Mouse (Mus musculus) small intestine, adult 2 months (tissue): ENCODE data around the gene Pkn1. TPM values are rescaled to one million over a fixed set of nuclear protein-coding genes. Genes with fewer than 3 reads are reported as not detected.
A peak's percentile ranks its signal among the peaks of the same experiment; 100 is the strongest.

Experiments
- H3K27ac ChIP-seq: fragments of 200-500 bp; 2 replicates; pipeline ENCODE4 v1.5.1; 2012; ENCODE audit warnings: low read depth, low read length, control low read depth, inconsistent platforms; ENCODE audit not compliant: insufficient read depth
- H3K27me3 ChIP-seq: fragments of 200-500 bp; 2 replicates; pipeline ENCODE4 v1.6.1; 2012; ENCODE audit warnings: mild to moderate bottlenecking, moderate library complexity, low read length, inconsistent platforms; ENCODE audit not compliant: control insufficient read depth, insufficient read depth
- H3K36me3 ChIP-seq: fragments of 200-500 bp; 2 replicates; pipeline ENCODE4 v1.6.1; 2012; ENCODE audit warnings: mild to moderate bottlenecking, low read length, control low read depth, inconsistent platforms; ENCODE audit not compliant: control insufficient read depth, insufficient read depth
- H3K4me1 ChIP-seq: fragments of 200-500 bp; 2 replicates; pipeline ENCODE4 v1.6.1; 2012; ENCODE audit warnings: low read length, inconsistent platforms, mixed read lengths; ENCODE audit not compliant: control insufficient read depth, insufficient read depth, insufficient read length
- H3K4me3 ChIP-seq: fragments of 200-500 bp; 2 replicates; pipeline ENCODE4 v1.5.1; 2012; ENCODE audit warnings: low read depth, mild to moderate bottlenecking, control low read depth, inconsistent platforms, low read length, moderate library complexity
- CTCF ChIP-seq: fragments of 200-500 bp; IDR thresholded peaks from 2 replicates; pipeline ENCODE4 v1.5.1; 2012; ENCODE audit warnings: low read depth, mild to moderate bottlenecking, control low read depth, inconsistent platforms, low read length, moderate library complexity, mixed read lengths; ENCODE audit not compliant: insufficient replicate concordance, insufficient read length; ENCODE audit errors: extremely low read depth
- POLR2A ChIP-seq: fragments of 200-500 bp; IDR thresholded peaks from 2 replicates; pipeline ENCODE4 v1.6.1; 2012; ENCODE audit warnings: low read depth, mild to moderate bottlenecking, control low read depth, inconsistent platforms, low read length, moderate library complexity
- WGBS: fragments of 180-500 bp; shearing (Covaris S2); methylation state at CpG from one replicate; pipeline ENCODE4 v1.1.7; 2018; 5-methylcytosine and 5-hydroxymethylcytosine counted together
- polyA plus RNA-seq: library from polyadenylated mRNA; depleted of rRNA; stranded (reverse); fragments of >200 nt; gene quantifications from 2 replicates; pipeline ENCODE4 v1.2.3, GENCODE M21; 2012

Gene Pkn1
- polyA plus RNA-seq, 1 experiment: 117 TPM

DNA sequence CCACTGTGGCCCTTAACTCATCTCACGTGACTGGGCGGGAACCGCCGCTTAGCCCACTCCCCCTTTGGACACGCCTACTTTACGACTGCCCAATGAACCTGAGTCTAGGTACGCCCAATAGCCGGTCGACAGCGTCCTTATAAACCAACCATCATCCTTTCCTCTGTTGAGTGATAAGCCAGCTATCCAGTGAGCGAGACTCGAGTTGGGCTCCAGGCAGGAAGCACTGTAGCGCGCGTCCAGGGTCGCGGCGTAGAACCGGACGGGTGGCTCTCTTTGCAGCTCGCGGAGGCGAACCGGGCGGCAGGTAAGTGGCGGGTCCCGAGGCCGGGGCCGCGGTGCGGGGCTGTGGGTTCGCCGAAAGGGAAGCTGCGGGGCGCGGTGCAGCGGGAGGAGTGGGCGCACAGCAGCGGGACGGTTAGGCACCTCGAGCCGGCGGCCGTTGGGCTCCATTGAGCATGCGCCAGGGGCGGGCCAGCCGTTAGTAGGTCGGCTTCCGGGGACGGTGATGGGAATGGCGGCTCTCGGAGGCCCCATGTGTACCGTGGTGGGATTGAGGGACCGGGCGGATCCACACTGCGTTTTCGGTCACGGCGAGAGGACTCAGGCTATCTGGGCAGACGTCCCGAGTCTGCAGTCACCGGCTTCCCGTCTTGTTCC, 16.2 kb upstream of the Pkn1 start, which contains the start of gene Ddx39:
TSS of gene Ddx39 (plus strand) at position 147 of the 660 bp plus-strand sequence.
- TF ChIP-seq CTCF: no peak
- peak; percentile 77 for TF ChIP-seq POLR2A
- under 1% methylated on average over 62 of the region's 63 CpGs for WGBS
- Histone ChIP-seq H3K36me3 (peaks cover 7% of the 10 kb centered on the region), H3K27ac (peak within 1 kb of the TSS; percentile 71), H3K27me3 (no peaks in the 10 kb centered on the region), H3K4me1 (peaks cover 5% of the 10 kb centered on the region; the same call in 1 of the 2 replicates), H3K4me3 (peak within 1 kb of the TSS; percentile 71)

DNA sequence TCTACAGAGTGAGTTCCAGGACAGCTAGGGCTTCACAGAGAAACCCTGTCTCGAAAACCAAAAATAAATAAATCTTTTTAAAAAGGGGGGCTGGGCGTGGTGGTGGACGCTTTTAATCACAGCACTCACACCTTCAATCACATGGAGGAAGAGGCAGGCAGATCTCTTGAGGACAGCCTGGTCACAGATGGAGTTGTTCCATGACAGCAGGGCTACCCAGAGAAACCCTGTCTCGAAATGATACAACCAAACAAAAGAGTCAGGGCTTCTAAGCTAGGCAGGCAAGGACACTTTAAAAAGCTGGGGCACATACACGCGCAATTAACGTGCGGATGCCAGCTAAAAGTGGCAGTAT, 15.7 kb upstream of the Pkn1 start:
- Histone ChIP-seq H3K36me3 (peaks cover 2% of the 10 kb centered on the region), H3K27ac (no peak overlapping the region; the same call in 1 of the 2 replicates), H3K4me3 (peak overlapping the region; percentile 8; the same call in 1 of the 2 replicates), H3K27me3 (no peaks in the 10 kb centered on the region), H3K4me1 (peaks cover 7% of the 10 kb centered on the region; the same call in 1 of the 2 replicates)
- 12% methylated on average over 8 of the region's 8 CpGs for WGBS
- no peak for TF ChIP-seq CTCF
- TF ChIP-seq POLR2A: no peak

DNA sequence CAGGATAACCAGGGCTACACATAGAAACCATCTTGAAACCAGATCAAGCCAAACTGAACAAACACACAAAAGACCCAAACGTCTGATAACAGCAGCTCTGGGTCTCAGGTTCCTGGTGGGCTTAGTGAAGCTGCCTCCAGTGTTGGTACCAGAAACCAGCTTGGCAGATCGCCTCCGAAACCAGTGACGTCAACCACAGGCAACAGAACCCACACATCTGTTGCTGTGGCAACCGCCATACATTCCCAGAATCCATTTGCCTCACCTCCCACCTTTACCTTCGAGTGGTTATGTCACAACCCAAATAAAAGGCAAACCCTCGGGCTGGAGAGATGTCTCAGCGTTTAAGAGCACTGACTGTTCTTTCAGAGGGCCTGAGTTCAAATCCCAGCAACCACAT, 8.6 kb upstream of the Pkn1 start:
- no peak overlapping the region for H3K27ac ChIP-seq
- H3K27me3 ChIP-seq: no peaks in the 10 kb centered on the region
- H3K4me1 ChIP-seq: peaks cover 2% of the 10 kb centered on the region; the same call in 1 of the 2 replicates
- 73% methylated on average over 8 of the region's 8 CpGs for WGBS
- H3K36me3 ChIP-seq: no peaks in the 10 kb centered on the region
- TF ChIP-seq CTCF (no peak), POLR2A (no peak)
- H3K4me3 ChIP-seq: no peak overlapping the region

- TF ChIP-seq POLR2A (no peak), CTCF (no peak)
- peaks cover 2% of the 10 kb centered on the region; the same call in 1 of the 2 replicates for H3K4me1 ChIP-seq
- 75% methylated on average over 5 of the region's 5 CpGs for WGBS
- no peaks in the 10 kb centered on the region for H3K36me3 ChIP-seq
- H3K27ac ChIP-seq: no peak overlapping the region
- no peak overlapping the region for H3K4me3 ChIP-seq
- no peaks in the 10 kb centered on the region for H3K27me3 ChIP-seq
These were observed 7.4 kb upstream of the Pkn1 start for GRCm38 (mm10) chr8:83706411-83706810.

- no peak overlapping the region for H3K27ac ChIP-seq
- peaks cover 2% of the 10 kb centered on the region for H3K4me1 ChIP-seq
- 91% methylated on average over 4 of the region's 4 CpGs for WGBS
- H3K36me3 ChIP-seq: no peaks in the 10 kb centered on the region
- H3K4me3 ChIP-seq: no peak overlapping the region
- TF ChIP-seq POLR2A (no peak), CTCF (no peak)
- no peaks in the 10 kb centered on the region for H3K27me3 ChIP-seq
These were observed 4.4 kb upstream of the Pkn1 start for GRCm38 (mm10) chr8:83703426-83703825.

DNA sequence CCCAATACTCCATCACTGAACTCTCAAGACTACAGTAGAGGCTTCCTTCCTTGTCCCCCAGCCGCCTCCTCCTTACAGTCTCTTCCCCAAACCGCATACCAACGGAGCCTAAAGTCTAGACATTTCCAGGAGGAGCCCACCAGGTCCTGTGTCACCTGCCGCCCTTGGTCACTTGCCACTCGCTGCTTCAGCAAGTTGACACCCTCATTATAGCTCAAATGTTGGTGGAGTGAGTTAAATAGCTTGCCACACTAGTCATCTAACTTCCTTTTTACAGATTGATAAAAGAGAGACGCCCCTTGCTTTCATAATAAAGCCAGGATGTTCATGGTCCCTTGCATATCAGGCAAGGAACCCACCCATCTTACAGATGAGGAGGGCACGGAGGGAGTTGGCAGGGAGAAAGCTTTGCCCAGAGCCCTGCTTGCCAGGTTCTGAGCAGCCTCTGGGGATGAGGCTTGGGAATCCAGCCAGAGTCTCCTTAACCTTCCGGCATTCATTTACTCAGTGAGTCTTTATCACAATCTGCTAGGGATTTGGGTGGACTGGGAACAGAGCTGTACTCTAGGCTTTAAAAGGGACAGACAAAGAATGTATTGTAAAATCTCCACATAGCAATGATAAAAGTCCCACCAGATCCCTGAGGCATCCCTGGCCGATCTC, 1.6 kb upstream of the Pkn1 start:
- no peaks in the 10 kb centered on the region for H3K36me3 ChIP-seq
- H3K4me1 ChIP-seq: peaks cover 21% of the 10 kb centered on the region
- no peak for TF ChIP-seq CTCF
- no peak overlapping the region for H3K4me3 ChIP-seq
- no peak overlapping the region for H3K27ac ChIP-seq
- H3K27me3 ChIP-seq: no peaks in the 10 kb centered on the region
- 44% methylated on average over 9 of the region's 9 CpGs for WGBS

DNA sequence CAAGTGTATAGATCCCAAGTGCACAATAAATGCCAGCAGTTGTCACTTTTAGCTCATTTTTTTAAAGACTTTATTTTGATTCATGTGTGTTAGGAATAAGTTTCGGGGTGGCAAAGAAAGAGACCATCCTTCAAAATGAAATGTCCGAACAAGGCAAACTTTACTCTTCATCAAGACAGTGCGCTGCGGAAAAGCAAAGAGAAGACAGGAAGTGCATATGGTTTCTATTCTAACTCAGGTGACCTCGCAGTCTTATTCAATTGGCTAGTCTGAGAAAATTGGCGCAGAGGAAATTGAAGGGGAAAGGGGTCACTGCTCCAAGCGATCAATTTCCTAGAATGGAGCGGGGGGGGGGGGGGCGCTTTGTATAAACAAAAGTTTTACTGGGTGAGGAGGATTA, 587 bp upstream of the Pkn1 start:
- H3K27ac ChIP-seq: peak overlapping the region; percentile 95
- H3K36me3 ChIP-seq: no peaks in the 10 kb centered on the region
- 35% methylated on average over 9 of the region's 9 CpGs for WGBS
- peaks cover 30% of the 10 kb centered on the region for H3K4me1 ChIP-seq
- peak overlapping the region; percentile 95 for H3K4me3 ChIP-seq
- TF ChIP-seq POLR2A (no peak), CTCF (no peak)
- H3K27me3 ChIP-seq: no peaks in the 10 kb centered on the region

GRCm38 (mm10) chr8:83698291-83698660, 703 bp downstream of the Pkn1 start:
- peak; percentile 42; the same call in 1 of the 2 replicates for TF ChIP-seq POLR2A
- TF ChIP-seq CTCF: no peak
- 2% methylated on average over 15 of the region's 15 CpGs for WGBS
- no peaks in the 10 kb centered on the region for H3K27me3 ChIP-seq
- H3K27ac ChIP-seq: peak overlapping the region; percentile 93
- no peaks in the 10 kb centered on the region for H3K36me3 ChIP-seq
- H3K4me1 ChIP-seq: peaks cover 39% of the 10 kb centered on the region
- peak overlapping the region; percentile 95 for H3K4me3 ChIP-seq
